Mouse (Mus musculus) kidney, postnatal 0 days (tissue): ENCODE data around the gene Otop3. TPM values are rescaled to one million over a fixed set of nuclear protein-coding genes. Genes with fewer than 3 reads are reported as not detected.
A peak's percentile ranks its signal among the peaks of the same experiment; 100 is the strongest.

ENCODE experiments used
- ATAC-seq: fragments of 200-750 bp; cut with Nextera tagmentation; replicated peaks from 2 replicates; pipeline ENCODE4 v1.8.0; 2017; ENCODE audit warnings: low read depth, moderate number of reproducible peaks, moderate TSS enrichment, moderate library complexity; ENCODE audit not compliant: low FRiP score
- DNase-seq: peaks from one replicate; pipeline ENCODE4 v3.0.0-alpha.2; 2016; ENCODE audit warnings: low spot score
- H3K27ac ChIP-seq: fragments of 300-500 bp; sonication (generic); 2 replicates; pipeline ENCODE4 v1.5.1; 2014; ENCODE audit warnings: mild to moderate bottlenecking
- H3K27me3 ChIP-seq: fragments of 300-500 bp; sonication (generic); 2 replicates; pipeline ENCODE4 v1.6.1; 2014; ENCODE audit warnings: low read length, mixed read lengths; ENCODE audit not compliant: insufficient read depth
- H3K36me3 ChIP-seq: fragments of 300-500 bp; sonication (generic); 2 replicates; pipeline ENCODE4 v1.6.1; 2014; ENCODE audit warnings: low read length, mixed read lengths; ENCODE audit not compliant: insufficient read depth
- H3K4me1 ChIP-seq: fragments of 300-500 bp; sonication (generic); replicated peaks from 2 replicates; pipeline ENCODE4 v1.6.1; 2014; ENCODE audit warnings: antibody characterized with exemption, low read length, mixed read lengths; ENCODE audit not compliant: insufficient read depth
- H3K4me2 ChIP-seq: fragments of 300-500 bp; sonication (generic); 2 replicates; pipeline ENCODE4 v1.6.1; 2014; ENCODE audit warnings: mild to moderate bottlenecking, low read length, moderate library complexity, mixed read lengths
- H3K4me3 ChIP-seq: fragments of 300-500 bp; sonication (generic); replicated peaks from 2 replicates; pipeline ENCODE4 v1.5.1; 2014; ENCODE audit warnings: low read depth, low read length
- H3K9ac ChIP-seq: fragments of 300-500 bp; sonication (generic); 2 replicates; pipeline ENCODE4 v1.6.1; 2014; ENCODE audit warnings: low read depth, low read length
- H3K9me3 ChIP-seq: fragments of 300-500 bp; sonication (generic); replicated peaks from 2 replicates; pipeline ENCODE4 v1.6.1; 2016; ENCODE audit warnings: low read length, inconsistent platforms, mixed read lengths
- CTCF ChIP-seq: IDR thresholded peaks from 2 replicates; pipeline ENCODE4 v1.5.1; 2016; ENCODE audit warnings: antibody characterized with exemption, low read depth, mild to moderate bottlenecking, moderate library complexity
- WGBS: fragments of 180-500 bp; shearing (Covaris S2); extraction: QIAGEN DNeasy Blood & Tissue Kit; methylation state at CpG from one replicate; pipeline ENCODE4 v1.1.7; 2014; 5-methylcytosine and 5-hydroxymethylcytosine counted together
- polyA plus RNA-seq: library from polyadenylated mRNA; unstranded; fragments of >200 nt; fragmentation: Nextera tagmentation; extraction: Ambion mirVana; gene quantifications from 2 replicates; pipeline ENCODE4 v1.2.1, GENCODE M21; 2015

The Otop3 gene
- polyA plus RNA-seq, 1 experiment from 2014 or later = not detected

DNA sequence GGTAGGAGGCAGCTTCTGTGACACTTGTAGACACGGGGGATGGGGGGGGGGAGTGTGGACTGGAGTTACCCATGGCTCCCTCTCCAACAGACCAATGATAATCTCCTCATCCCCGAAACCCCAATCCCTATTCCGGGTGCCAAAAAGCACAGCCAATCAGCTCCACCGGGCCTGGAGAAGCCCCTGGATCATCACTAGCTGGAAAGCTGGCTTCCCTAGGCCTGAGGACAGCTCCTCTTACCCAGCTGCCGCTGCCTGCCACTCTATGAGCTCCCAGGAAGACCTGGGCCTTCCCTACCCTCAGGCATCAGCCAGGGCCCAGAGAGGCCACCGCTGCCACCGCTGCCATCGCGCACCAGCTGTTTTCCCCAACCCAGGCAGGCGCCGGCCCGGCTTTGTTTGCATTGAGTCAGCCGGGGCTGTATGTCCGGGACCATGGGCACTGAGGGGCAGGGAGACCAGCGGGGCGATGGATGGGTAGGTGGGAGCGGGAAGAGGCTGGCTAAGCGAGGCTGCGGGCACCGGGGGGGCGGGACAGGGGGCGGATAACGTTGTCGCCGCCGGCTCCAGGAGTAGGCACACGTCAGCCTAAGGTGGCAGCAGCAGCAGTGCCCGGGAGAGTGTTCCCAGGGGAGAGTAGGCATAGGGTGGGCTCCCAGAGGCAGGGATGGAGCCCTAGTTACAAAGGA, 32.3 kb downstream of the Otop3 start:
- Histone ChIP-seq H3K9me3 (no peaks in the 10 kb centered on the region), H3K4me1 (peaks cover 6% of the 10 kb centered on the region), H3K36me3 (no peaks in the 10 kb centered on the region), H3K27ac (no peak overlapping the region), H3K27me3 (peaks cover 5% of the 10 kb centered on the region; the same call in 1 of the 2 replicates), H3K4me2 (peak overlapping the region; percentile 88), H3K4me3 (peak overlapping the region; percentile 45), H3K9ac (peak overlapping the region; percentile 50)
- DNase-seq = no peak
- WGBS = 6% methylated on average over 28 of the region's 28 CpGs
- TF ChIP-seq CTCF = no peak
- ATAC-seq = peak; percentile 18; the same call in 1 of the 2 replicates

GRCm38 (mm10) chr11:115367395-115367944, 32.9 kb downstream of the Otop3 start, which contains the start of gene Hid1:
Gene Hid1 (minus strand): TSS chr11:115367756.
- no peak for TF ChIP-seq CTCF
- Histone ChIP-seq H3K36me3 (no peaks in the 10 kb centered on the region), H3K9me3 (no peaks in the 10 kb centered on the region), H3K4me2 (peak within 1 kb of the TSS; percentile 88), H3K27me3 (peaks cover 5% of the 10 kb centered on the region; the same call in 1 of the 2 replicates), H3K27ac (no peak within 1 kb of the TSS), H3K4me1 (peaks cover 6% of the 10 kb centered on the region), H3K9ac (peak within 1 kb of the TSS; percentile 50), H3K4me3 (peak within 1 kb of the TSS; percentile 45)
- under 1% methylated on average over 35 of the region's 39 CpGs for WGBS
- DNase-seq (peak; percentile 61), ATAC-seq (peak; percentile 49)

DNA sequence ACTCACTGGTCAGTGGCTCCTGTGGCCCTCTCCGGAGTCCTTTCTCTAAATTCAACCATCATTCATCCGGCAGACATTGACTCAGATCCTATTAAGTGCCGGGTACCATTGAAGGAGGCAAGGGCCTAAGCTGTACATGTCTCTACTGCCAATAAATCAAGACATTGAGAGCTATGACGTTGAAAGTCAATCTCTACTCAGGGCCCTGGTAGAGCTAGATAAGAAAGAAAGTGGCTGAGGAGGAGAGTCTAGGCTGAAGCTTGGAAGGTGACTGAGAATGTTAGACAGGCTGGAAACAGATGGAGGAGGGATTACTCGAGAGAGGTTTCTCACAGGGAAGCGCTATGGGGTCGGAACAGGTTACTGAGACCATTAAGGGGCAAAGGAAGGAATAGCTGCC, 35.8 kb downstream of the Otop3 start:
- H3K4me2 ChIP-seq = no peak overlapping the region
- WGBS = 56% methylated on average over 7 of the region's 7 CpGs

DNA sequence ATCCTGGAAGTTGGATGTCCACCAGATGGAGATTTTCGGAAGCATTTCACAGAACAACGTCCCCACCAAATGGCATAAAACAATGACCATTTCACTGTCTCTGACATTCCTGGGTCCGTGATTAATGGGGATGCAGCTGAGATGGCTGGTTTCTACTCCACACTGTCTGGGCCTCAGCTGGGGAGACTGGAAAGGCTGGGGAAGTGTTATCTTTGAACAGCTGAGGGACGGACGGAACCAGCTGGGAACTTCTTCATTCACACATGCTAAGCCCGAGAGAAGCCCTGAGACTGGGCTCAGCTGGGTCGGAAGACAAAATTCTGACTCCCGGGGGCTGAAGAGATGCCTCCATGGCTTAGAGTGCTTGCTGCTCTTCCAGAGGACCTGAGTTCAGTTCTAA, 36.8 kb downstream of the Otop3 start:
- TF ChIP-seq CTCF = no peak
- H3K4me1 ChIP-seq = peaks cover 6% of the 10 kb centered on the region
- DNase-seq = no peak
- H3K36me3 ChIP-seq = no peaks in the 10 kb centered on the region
- H3K27ac ChIP-seq = no peak overlapping the region
- peaks cover 9% of the 10 kb centered on the region; the same call in 1 of the 2 replicates for H3K27me3 ChIP-seq
- no peaks in the 10 kb centered on the region for H3K9me3 ChIP-seq
- WGBS = 62% methylated on average over 8 of the region's 8 CpGs
- H3K4me3 ChIP-seq = no peak overlapping the region
- ATAC-seq = no peak
- H3K4me2 ChIP-seq = no peak overlapping the region
- H3K9ac ChIP-seq = no peak overlapping the region

More for the DNA sequence above, 35.8 kb downstream of the Otop3 start:
- Histone ChIP-seq H3K4me3 (no peak overlapping the region), H3K27me3 (peaks cover 9% of the 10 kb centered on the region; the same call in 1 of the 2 replicates), H3K27ac (no peak overlapping the region), H3K9me3 (no peaks in the 10 kb centered on the region), H3K4me1 (peaks cover 6% of the 10 kb centered on the region), H3K9ac (no peak overlapping the region), H3K36me3 (no peaks in the 10 kb centered on the region)
- DNase-seq (no peak), ATAC-seq (no peak)
- no peak for TF ChIP-seq CTCF

- no peaks in the 10 kb centered on the region for H3K9me3 ChIP-seq
- DNase-seq (no peak), ATAC-seq (no peak)
- H3K4me3 ChIP-seq = no peak overlapping the region
- H3K27ac ChIP-seq = no peak overlapping the region
- 58% methylated on average over 1 of the region's 1 CpGs for WGBS
- peaks cover 5% of the 10 kb centered on the region; the same call in 1 of the 2 replicates for H3K27me3 ChIP-seq
- TF ChIP-seq CTCF = no peak
- H3K4me1 ChIP-seq = peaks cover 4% of the 10 kb centered on the region
- H3K4me2 ChIP-seq = no peak overlapping the region
- H3K36me3 ChIP-seq = no peaks in the 10 kb centered on the region
- no peak overlapping the region for H3K9ac ChIP-seq
These were observed 37.5 kb downstream of the Otop3 start for GRCm38 (mm10) chr11:115372015-115372414.

- Histone ChIP-seq H3K9me3 (no peaks in the 10 kb centered on the region), H3K27ac (no peak overlapping the region), H3K9ac (no peak overlapping the region), H3K4me2 (no peak overlapping the region), H3K27me3 (peaks cover 4% of the 10 kb centered on the region; the same call in 1 of the 2 replicates), H3K4me3 (no peak overlapping the region), H3K4me1 (no peaks in the 10 kb centered on the region), H3K36me3 (no peaks in the 10 kb centered on the region)
- 0 out of 2 replicates have a peak, but pooled peaks have one; percentile 7 for TF ChIP-seq CTCF
- WGBS = 49% methylated on average over 2 of the region's 2 CpGs
- DNase-seq = no peak
- no peak for ATAC-seq
These were observed 38.2 kb downstream of the Otop3 start for GRCm38 (mm10) chr11:115372737-115373136.
